Mouse (Mus musculus) liver, embryonic 12.5 days (tissue): Measurements from ENCODE around the gene Slc35b2. TPM values are rescaled to one million over a fixed set of nuclear protein-coding genes. Genes with fewer than 3 reads are reported as not detected.

Experiments
- ATAC-seq: fragments of 200-750 bp; cut with Nextera tagmentation; 2 replicates; pipeline ENCODE4 v1.8.0; 2017; ENCODE audit warnings: moderate number of reproducible peaks, mild to moderate bottlenecking, moderate library complexity
- H3K27ac ChIP-seq: fragments of 300-500 bp; sonication (generic); 2 replicates; pipeline ENCODE4 v1.5.1; 2016; ENCODE audit warnings: mild to moderate bottlenecking
- H3K27me3 ChIP-seq: fragments of 300-500 bp; sonication (generic); replicated peaks from 2 replicates; pipeline ENCODE4 v1.6.1; 2016; ENCODE audit warnings: mild to moderate bottlenecking, moderate library complexity
- H3K36me3 ChIP-seq: fragments of 300-500 bp; sonication (generic); 2 replicates; pipeline ENCODE4 v1.6.1; 2016; ENCODE audit warnings: mild to moderate bottlenecking, moderate library complexity
- H3K4me1 ChIP-seq: fragments of 300-500 bp; sonication (generic); 2 replicates; pipeline ENCODE4 v1.6.1; 2016
- H3K4me2 ChIP-seq: fragments of 300-500 bp; sonication (generic); 2 replicates; pipeline ENCODE4 v1.6.1; 2016; ENCODE audit warnings: mild to moderate bottlenecking, moderate library complexity
- H3K4me3 ChIP-seq: fragments of 300-500 bp; sonication (generic); 2 replicates; pipeline ENCODE4 v1.5.1; 2016; ENCODE audit warnings: mild to moderate bottlenecking, moderate library complexity
- H3K9ac ChIP-seq: fragments of 300-500 bp; sonication (generic); 2 replicates; pipeline ENCODE4 v1.6.1; 2016; ENCODE audit warnings: mild to moderate bottlenecking, moderate library complexity
- H3K9me3 ChIP-seq: fragments of 300-500 bp; sonication (generic); replicated peaks from 2 replicates; pipeline ENCODE4 v1.6.1; 2016; ENCODE audit warnings: mild to moderate bottlenecking, moderate library complexity
- WGBS: fragments of 180-500 bp; shearing (Covaris S2); methylation state at CpG from one replicate; pipeline ENCODE4 v1.1.7; 2016; ENCODE audit not compliant: insufficient replicate concordance; 5-methylcytosine and 5-hydroxymethylcytosine counted together
- polyA plus RNA-seq: library from polyadenylated mRNA; unstranded; fragments of >200 nt; fragmentation: Nextera tagmentation; extraction: Ambion mirVana; gene quantifications from 2 replicates; pipeline ENCODE4 v1.2.1, GENCODE M21; 2016

The Slc35b2 gene
- polyA plus RNA-seq, 1 experiment from 2014 or later, result 72.5 TPM

DNA sequence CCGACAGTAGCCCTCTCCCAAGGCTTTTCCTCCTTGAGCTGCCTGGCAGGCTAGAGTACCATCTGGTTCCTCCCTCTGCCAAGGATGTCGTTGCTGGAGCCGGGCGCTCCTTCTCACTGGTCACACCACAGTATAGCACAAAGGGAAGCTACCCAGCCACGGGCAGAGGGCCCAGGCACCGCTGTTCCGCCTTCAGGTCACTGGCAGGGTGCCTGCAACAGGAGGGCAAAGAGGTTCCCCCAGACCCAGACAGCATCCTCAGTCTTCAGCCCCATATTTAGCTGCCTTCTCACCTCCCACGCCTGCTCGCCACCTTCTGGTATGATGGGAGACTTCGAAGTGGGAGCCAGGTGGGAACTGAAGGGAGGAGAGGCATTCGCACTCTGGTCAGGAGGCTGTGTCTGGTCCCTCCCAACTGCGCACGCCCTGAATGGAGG, 33.3 kb upstream of the Slc35b2 start:
- 36% methylated on average over 13 of the region's 13 CpGs for WGBS

DNA sequence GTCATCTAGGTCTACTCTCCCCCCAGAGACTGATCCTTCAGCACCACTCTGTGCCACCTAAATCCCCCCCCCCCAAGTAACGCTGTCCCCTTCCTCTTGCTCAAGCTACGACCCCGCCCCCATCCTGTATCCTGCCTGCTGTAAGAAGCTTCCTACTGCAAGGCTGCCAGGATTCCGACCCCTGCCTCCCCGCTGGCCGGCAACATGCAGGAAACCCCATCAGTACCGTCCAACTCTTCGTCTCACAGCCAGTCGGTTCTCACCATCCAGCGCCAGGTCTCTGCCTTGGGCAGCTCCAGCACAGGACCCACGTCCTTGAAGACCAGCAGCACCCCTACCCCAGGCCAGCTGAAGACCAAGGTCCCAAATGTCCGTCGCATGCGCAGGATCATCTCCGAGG, 30.8 kb upstream of the Slc35b2 start:
- H3K36me3 ChIP-seq, result no peaks in the 10 kb centered on the region
- H3K9me3 ChIP-seq, result no peaks in the 10 kb centered on the region
- H3K4me2 ChIP-seq, result no peak overlapping the region
- no peak overlapping the region for H3K27ac ChIP-seq
- ATAC-seq, result no peak
- H3K9ac ChIP-seq, result no peak overlapping the region
- WGBS, result 31% methylated on average over 15 of the region's 15 CpGs
- no peaks in the 10 kb centered on the region for H3K4me1 ChIP-seq
- peaks cover 93% of the 10 kb centered on the region for H3K27me3 ChIP-seq
- H3K4me3 ChIP-seq, result no peak overlapping the region

More for the DNA sequence above, 33.3 kb upstream of the Slc35b2 start:
- H3K4me1 ChIP-seq, result no peaks in the 10 kb centered on the region
- ATAC-seq, result no peak
- H3K36me3 ChIP-seq, result no peaks in the 10 kb centered on the region
- H3K27me3 ChIP-seq, result peaks cover 94% of the 10 kb centered on the region
- H3K9me3 ChIP-seq, result no peaks in the 10 kb centered on the region
- no peak overlapping the region for H3K4me3 ChIP-seq
- H3K4me2 ChIP-seq, result no peak overlapping the region
- no peak overlapping the region for H3K9ac ChIP-seq
- no peak overlapping the region for H3K27ac ChIP-seq

DNA sequence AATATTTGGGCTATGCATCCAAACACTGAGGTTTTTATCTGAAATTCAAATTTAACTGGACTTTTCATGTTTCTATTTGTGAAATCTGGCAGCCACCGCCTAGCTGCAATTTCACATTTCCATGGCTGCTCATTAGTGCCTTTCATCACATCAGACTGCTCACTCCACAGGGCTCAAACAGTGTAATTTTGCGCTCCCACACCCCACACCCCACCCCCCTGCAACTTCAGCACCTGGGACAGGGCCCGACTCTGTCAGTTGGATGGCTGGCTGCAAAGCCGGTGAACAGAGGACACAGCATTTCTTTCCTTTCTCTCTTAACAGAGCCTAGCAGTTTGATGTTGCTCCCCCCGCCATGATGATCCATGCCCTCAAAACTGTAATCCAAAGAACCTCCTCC, 27.4 kb upstream of the Slc35b2 start:
- no peak for ATAC-seq
- no peaks in the 10 kb centered on the region for H3K4me1 ChIP-seq
- H3K36me3 ChIP-seq, result no peaks in the 10 kb centered on the region
- H3K4me2 ChIP-seq, result no peak overlapping the region
- WGBS, result 14% methylated on average over 5 of the region's 5 CpGs
- H3K9me3 ChIP-seq, result no peaks in the 10 kb centered on the region
- no peak overlapping the region for H3K9ac ChIP-seq
- H3K4me3 ChIP-seq, result no peak overlapping the region
- no peak overlapping the region for H3K27ac ChIP-seq
- peaks cover 96% of the 10 kb centered on the region for H3K27me3 ChIP-seq

DNA sequence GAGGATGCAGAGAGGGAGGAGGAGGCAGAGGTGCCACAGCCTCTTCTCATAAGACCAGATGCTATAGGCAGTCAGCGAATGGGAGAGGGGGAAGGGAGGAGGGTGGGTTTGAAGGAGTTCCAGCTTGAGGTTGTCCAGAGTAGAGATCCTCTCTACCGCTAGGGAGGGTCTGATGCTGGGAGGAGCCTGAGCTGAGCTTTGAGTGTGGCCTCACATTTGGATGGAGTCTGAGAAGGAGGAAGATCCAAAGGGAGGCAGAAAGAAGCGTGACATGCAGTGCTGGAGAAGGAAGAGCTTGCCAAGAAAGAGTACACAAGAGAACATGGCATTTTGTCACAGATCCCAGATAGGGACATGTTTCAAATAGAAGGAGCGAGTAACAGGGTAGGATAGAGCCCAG, 25.3 kb upstream of the Slc35b2 start:
- Histone ChIP-seq H3K36me3 (no peaks in the 10 kb centered on the region), H3K9me3 (no peaks in the 10 kb centered on the region), H3K27me3 (peaks cover 96% of the 10 kb centered on the region), H3K4me1 (no peaks in the 10 kb centered on the region), H3K27ac (no peak overlapping the region), H3K9ac (no peak overlapping the region), H3K4me2 (no peak overlapping the region), H3K4me3 (no peak overlapping the region)
- ATAC-seq, result no peak
- 46% methylated on average over 4 of the region's 4 CpGs for WGBS

DNA sequence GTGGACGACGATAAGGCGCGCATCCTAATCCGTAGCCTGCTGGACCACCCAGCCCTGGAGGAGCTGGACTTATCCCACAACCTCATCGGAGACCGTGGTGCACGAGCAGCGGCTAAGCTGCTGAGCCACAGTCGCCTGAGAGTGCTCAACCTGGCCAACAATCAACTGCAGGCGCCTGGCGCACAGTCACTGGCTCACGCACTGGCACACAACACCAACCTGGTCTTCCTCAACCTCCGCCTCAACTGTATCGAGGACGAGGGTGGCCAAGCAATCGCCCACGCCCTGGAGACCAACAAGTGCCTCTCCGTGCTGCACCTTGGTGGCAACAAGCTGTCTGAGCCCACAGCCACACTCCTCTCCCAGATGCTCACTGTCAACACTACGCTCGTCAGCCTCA, 24.0 kb upstream of the Slc35b2 start:
- Histone ChIP-seq H3K9ac (no peak overlapping the region), H3K27ac (no peak overlapping the region), H3K27me3 (peaks cover 99% of the 10 kb centered on the region), H3K36me3 (no peaks in the 10 kb centered on the region), H3K4me1 (no peaks in the 10 kb centered on the region), H3K4me3 (no peak overlapping the region), H3K9me3 (no peaks in the 10 kb centered on the region), H3K4me2 (no peak overlapping the region)
- no peak for ATAC-seq
- WGBS, result 60% methylated on average over 21 of the region's 21 CpGs

DNA sequence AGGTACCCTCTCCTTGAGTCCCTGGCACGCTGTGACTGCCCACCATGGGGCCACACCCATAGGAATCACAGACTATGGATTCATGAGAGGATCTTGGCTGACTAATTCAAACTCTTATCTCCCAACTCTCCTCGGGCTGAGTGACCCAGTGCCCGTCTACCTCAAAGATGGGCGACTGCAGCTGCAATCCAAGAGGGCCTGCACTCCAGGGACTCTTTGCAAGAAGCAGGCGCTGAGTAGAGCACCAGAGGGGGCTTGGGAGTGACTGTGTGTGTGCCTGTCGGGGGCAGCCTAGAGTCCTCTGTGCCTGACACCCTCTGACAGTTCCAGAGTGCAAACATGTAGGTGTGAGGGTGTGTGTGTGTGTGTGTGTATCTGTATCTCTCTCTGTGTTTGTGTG, 21.5 kb upstream of the Slc35b2 start:
- WGBS, result 16% methylated on average over 6 of the region's 6 CpGs

DNA sequence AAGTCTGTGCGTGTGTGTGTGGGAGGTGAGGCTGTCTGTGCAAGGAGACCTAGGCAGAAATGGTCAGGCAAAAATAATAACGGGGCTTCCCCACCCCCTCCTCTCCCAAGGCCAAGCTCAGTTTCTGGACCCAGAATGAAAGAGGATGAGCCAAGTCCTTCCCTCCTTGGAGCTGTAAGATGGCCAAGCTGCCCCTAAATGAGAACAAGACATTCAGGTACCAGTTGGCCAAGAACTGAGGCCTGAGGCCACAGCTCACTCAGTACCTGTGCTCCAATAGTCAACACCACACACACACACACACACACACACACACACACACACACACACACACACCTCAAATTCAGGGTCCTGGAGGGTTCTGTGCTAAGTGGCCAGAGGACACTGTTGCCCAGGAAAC, 21.0 kb upstream of the Slc35b2 start:
- peaks cover 100% of the 10 kb centered on the region for H3K27me3 ChIP-seq
- no peaks in the 10 kb centered on the region for H3K36me3 ChIP-seq
- peaks cover 9% of the 10 kb centered on the region; the same call in 1 of the 2 replicates for H3K4me1 ChIP-seq
- no peak for ATAC-seq
- H3K4me2 ChIP-seq, result no peak overlapping the region
- no peak overlapping the region for H3K4me3 ChIP-seq
- H3K27ac ChIP-seq, result no peak overlapping the region
- no peak overlapping the region for H3K9ac ChIP-seq
- 44% methylated on average over 2 of the region's 2 CpGs for whole genome bisulfite sequencing
- no peaks in the 10 kb centered on the region for H3K9me3 ChIP-seq

More for the DNA sequence above, 21.5 kb upstream of the Slc35b2 start:
- no peaks in the 10 kb centered on the region for H3K36me3 ChIP-seq
- H3K9me3 ChIP-seq, result no peaks in the 10 kb centered on the region
- H3K27me3 ChIP-seq, result peaks cover 99% of the 10 kb centered on the region
- H3K4me1 ChIP-seq, result peaks cover 9% of the 10 kb centered on the region; the same call in 1 of the 2 replicates
- H3K9ac ChIP-seq, result no peak overlapping the region
- no peak overlapping the region for H3K4me2 ChIP-seq
- no peak for ATAC-seq
- no peak overlapping the region for H3K4me3 ChIP-seq
- no peak overlapping the region for H3K27ac ChIP-seq

DNA sequence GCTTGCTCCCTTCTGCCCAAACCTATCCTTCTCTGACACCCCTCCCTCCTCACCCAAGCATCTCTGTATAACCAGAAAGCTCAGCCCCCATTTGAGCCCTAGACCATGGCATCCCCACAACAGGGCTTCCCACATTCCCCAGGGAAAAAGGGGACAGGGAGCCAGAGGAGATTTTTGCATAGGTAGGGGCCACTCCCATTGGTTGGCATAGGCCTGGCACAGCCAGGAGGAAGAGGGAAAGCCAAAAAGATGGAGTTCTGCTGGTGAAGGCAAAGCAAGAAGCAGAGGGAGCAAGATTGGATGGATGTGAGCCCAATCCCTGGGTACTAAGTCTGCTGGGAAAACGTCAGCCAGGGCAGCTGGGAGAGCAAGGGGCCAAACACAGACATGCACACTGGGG, 20.6 kb upstream of the Slc35b2 start:
- Histone ChIP-seq H3K36me3 (no peaks in the 10 kb centered on the region), H3K9me3 (no peaks in the 10 kb centered on the region), H3K4me1 (peaks cover 9% of the 10 kb centered on the region; the same call in 1 of the 2 replicates), H3K9ac (no peak overlapping the region), H3K27me3 (peaks cover 100% of the 10 kb centered on the region), H3K27ac (no peak overlapping the region), H3K4me2 (no peak overlapping the region), H3K4me3 (no peak overlapping the region)
- ATAC-seq, result no peak
- WGBS, result 39% methylated on average over 1 of the region's 1 CpGs

DNA sequence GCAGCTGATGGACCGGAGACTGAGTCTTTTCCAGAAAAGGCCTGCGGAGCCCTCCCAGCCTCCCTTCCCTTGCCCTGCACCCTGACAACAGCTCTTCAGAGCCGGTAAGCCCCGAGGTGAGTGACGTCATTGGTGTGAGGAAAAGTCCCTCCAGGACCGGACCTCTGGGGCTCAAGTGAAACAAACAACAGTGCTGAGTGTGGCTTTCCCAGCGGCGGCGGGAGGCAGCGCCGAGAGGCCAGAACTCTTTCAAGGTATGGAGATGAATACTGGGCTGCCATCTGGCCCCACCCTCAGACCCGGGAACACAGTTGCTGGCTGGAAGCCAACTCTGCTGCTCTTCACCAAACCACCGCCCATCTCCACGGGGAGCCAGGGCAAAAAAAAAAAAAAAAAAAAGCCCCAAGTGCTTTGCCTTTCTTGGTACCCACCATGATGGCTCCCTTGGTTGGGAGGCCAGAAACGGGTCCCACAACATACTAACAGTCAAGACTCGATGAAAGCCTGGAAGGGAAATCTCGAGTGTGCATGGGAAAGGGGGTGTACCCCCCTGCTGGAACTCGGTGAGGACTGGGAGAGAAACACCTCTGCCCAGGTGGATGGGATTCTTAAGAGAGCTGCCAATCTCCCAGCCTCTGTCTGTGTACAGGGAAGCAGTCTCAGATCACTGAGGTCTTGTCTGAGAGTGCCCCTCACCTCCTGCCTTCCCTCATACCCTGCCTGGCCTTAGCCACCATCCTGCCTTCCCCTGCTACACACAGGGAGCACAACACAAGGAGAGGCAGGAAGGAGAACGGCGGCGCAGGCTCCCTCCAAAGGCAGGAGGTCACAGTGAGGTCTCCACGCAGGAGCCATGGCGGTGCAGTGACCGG, 19.4 kb upstream of the Slc35b2 start:
- H3K4me3 ChIP-seq, result no peak overlapping the region
- 5% methylated on average over 24 of the region's 24 CpGs for WGBS

DNA sequence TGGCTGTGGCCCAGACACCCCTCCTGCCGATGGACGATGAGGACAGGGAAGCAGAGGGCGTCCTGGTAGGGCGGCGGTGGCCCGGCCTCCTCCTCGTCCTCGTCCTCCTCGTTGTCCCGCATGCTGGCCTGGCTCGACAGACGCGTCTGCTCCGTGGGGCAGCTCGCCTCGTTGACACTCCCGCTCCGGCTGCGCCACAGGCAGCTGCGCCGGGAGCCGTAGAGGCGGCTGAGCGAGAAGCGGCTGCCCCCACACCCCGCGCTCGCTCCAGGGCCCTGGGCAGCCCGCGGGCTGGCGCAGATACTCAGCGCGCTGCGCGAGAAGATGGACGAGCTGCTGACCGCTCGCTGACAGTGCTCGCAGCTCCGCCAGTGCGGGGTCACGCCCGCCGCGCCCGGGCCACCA, 18.8 kb upstream of the Slc35b2 start:
- Histone ChIP-seq H3K4me3 (peak overlapping the region; percentile 28), H3K27ac (no peak overlapping the region), H3K9me3 (no peaks in the 10 kb centered on the region), H3K4me2 (peak overlapping the region; percentile 46), H3K36me3 (no peaks in the 10 kb centered on the region), H3K9ac (no peak overlapping the region), H3K27me3 (peaks cover 100% of the 10 kb centered on the region), H3K4me1 (peaks cover 25% of the 10 kb centered on the region)
- ATAC-seq, result no peak
- WGBS, result 6% methylated on average over 46 of the region's 46 CpGs

More for the DNA sequence above, 19.4 kb upstream of the Slc35b2 start:
- peaks cover 19% of the 10 kb centered on the region for H3K4me1 ChIP-seq
- H3K27me3 ChIP-seq, result peaks cover 100% of the 10 kb centered on the region
- no peak overlapping the region; the same call in 1 of the 2 replicates for H3K4me2 ChIP-seq
- H3K9ac ChIP-seq, result no peak overlapping the region
- ATAC-seq, result no peak
- no peaks in the 10 kb centered on the region for H3K9me3 ChIP-seq
- H3K27ac ChIP-seq, result no peak overlapping the region
- no peaks in the 10 kb centered on the region for H3K36me3 ChIP-seq

DNA sequence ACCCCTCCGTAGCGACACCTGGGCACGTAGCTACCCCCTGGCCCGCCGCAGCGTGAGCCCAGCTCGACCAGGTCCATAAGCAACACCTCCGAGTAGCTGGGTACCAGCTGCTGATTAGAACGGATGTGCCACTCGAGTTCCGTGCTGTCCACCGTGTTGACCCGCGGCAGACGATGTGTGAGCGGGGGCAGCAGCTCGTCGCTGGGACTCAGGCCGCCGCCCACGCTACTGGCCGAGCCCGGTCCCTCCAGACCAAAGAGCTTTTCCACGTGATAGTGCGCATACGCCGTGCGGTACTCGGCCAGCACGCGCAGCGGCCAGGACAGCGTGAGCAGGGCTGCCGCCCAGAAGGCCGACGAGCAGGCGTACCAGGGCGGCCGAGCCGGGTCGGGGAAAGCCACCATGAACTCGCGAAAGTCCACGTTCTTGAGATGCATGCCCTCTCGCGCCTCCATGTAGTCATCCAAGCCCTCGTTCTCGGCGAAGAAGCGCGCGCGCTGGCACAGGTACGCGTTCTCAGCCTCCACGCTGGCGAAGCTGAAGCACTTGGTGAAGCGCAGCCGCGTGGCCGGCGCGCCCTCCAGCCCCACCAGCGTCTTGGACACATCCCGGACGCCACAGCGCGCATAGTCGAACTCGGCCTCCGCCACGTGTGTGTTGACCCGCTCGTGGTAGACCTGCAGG, 18.3 kb upstream of the Slc35b2 start:
- peak overlapping the region; percentile 46 for H3K4me2 ChIP-seq
- no peaks in the 10 kb centered on the region for H3K9me3 ChIP-seq
- WGBS, result 5% methylated on average over 74 of the region's 74 CpGs
- no peak for ATAC-seq
- peak overlapping the region; percentile 28 for H3K4me3 ChIP-seq
- H3K4me1 ChIP-seq, result peaks cover 25% of the 10 kb centered on the region
- H3K36me3 ChIP-seq, result no peaks in the 10 kb centered on the region
- peaks cover 100% of the 10 kb centered on the region for H3K27me3 ChIP-seq
- no peak overlapping the region for H3K27ac ChIP-seq
- no peak overlapping the region for H3K9ac ChIP-seq

DNA sequence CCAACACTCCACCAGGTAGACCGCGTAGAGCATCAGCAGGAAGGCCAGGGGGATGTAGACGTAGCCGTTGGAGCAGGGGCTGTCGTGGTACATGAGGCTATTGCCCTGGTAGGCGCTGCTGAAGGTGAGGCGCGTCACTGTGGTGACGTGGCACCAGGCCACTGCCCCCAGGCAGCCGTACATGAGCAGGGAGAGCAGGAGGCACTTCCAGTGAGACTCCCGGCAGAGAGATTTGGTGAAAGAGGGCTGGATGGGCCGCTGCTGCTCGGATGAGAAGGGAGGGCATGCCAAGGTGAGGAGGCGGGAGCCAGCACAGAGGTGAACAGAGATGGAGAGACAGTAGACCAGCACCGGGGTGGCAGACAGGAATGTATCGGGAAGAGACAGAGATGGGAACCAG, 16.7 kb upstream of the Slc35b2 start:
- Histone ChIP-seq H3K27ac (no peak overlapping the region), H3K27me3 (peaks cover 100% of the 10 kb centered on the region), H3K36me3 (no peaks in the 10 kb centered on the region), H3K4me3 (no peak overlapping the region), H3K4me2 (no peak overlapping the region), H3K9ac (no peak overlapping the region), H3K9me3 (no peaks in the 10 kb centered on the region), H3K4me1 (peaks cover 28% of the 10 kb centered on the region)
- 57% methylated on average over 16 of the region's 16 CpGs for WGBS
- no peak for ATAC-seq
